In the genomic region with DNA sequence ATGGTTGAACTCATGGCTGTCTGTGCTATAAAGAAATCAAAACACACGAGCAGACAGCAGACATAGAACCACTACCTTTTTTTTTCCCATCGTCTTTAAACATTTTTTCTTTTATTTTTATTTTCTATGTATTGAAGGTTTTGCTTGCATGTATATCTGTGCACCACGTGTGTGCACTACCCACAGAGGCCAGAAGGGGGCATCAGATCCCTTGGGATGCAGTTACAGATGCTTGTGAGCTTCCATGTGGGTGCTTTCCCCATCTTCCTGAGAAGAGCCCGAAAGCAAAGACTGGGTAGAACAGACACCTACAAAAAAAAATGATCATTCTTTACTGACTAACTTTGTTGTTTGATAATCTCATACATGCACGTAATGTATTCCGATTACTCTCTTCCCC, we compare ENCODE assay signal across 20 mouse cellular contexts. TPM values are rescaled to one million over a fixed set of nuclear protein-coding genes. Genes with fewer than 3 reads are reported as not detected.
DNase-seq lines count a peak whose midpoint lies in the region; ATAC-seq and TF ChIP-seq lines count a peak whose summit lies in the region.
"Had no signal": no experiment of that assay in that cellular context is flagged by ENCODE, and none has a peak within 500 bp of the region (broad histone marks: within the 10 kb centered on the region; RNA-seq: fewer than 3 reads in every experiment).

No protein-coding gene starts in this region.

- intact Hi-C loops in left cerebral cortex, adult 2 months (cut with DNase I) = no loop called here

- H3K4me2 ChIP-seq in forebrain, postnatal 0 days (ENCODE audit: low read depth) = no peak overlapping the region
- H3K4me2 ChIP-seq in forebrain, embryonic 11.5 days (ENCODE audit: low read depth, low read length, severe bottlenecking) = no peak overlapping the region
- H3K4me2 ChIP-seq: embryonic facial prominence, embryonic 15.5 days; forebrain, embryonic 15.5 days; liver, embryonic 13.5 days; stomach, embryonic 15.5 days had no signal

- H3K27me3 ChIP-seq in forebrain, postnatal 0 days (ENCODE audit: insufficient read depth, low read length) = no peaks in the 10 kb centered on the region
- no peaks in the 10 kb centered on the region for H3K27me3 ChIP-seq in forebrain, embryonic 11.5 days (ENCODE audit: control insufficient read depth, insufficient read depth, low read length)
- H3K27me3 ChIP-seq: embryonic facial prominence, embryonic 15.5 days; forebrain, embryonic 15.5 days; liver, embryonic 13.5 days; stomach, embryonic 15.5 days had no signal

- whole genome bisulfite sequencing in forebrain, postnatal 0 days = 95% methylated on average over 6 of the region's 6 CpGs
- WGBS in forebrain, embryonic 11.5 days = 88% methylated on average over 6 of the region's 6 CpGs

- no peak overlapping the region for H3K9ac ChIP-seq in forebrain, postnatal 0 days
- no peak overlapping the region for H3K9ac ChIP-seq in forebrain, embryonic 11.5 days (ENCODE audit: low read length)
- H3K9ac ChIP-seq: embryonic facial prominence, embryonic 15.5 days; forebrain, embryonic 15.5 days; liver, embryonic 13.5 days; stomach, embryonic 15.5 days had no signal

- no peak for ATAC-seq in forebrain, postnatal 0 days
- no peak for ATAC-seq in forebrain, embryonic 11.5 days (replicated peaks; ENCODE audit: low FRiP score)
- ATAC-seq: forebrain, embryonic 15.5 days; hindbrain, embryonic 16.5 days had no signal

- H3K27ac ChIP-seq in forebrain, postnatal 0 days (ENCODE audit: low read depth, low read length) = no peak overlapping the region
- no peak overlapping the region for H3K27ac ChIP-seq in forebrain, embryonic 11.5 days (ENCODE audit: low read depth, low read length)
- no peak overlapping the region for H3K27ac ChIP-seq in left cerebral cortex, adult 2 months
- H3K27ac ChIP-seq: embryonic facial prominence, embryonic 15.5 days; forebrain, embryonic 15.5 days; liver, embryonic 13.5 days; stomach, embryonic 15.5 days had no signal

- H3K4me3 ChIP-seq in forebrain, postnatal 0 days (ENCODE audit: low read depth, low read length) = no peak overlapping the region
- H3K4me3 ChIP-seq in forebrain, embryonic 11.5 days (ENCODE audit: low read depth, low read length) = no peak overlapping the region
- no peak overlapping the region for H3K4me3 ChIP-seq in left cerebral cortex, adult 2 months
- H3K4me3 ChIP-seq: embryonic facial prominence, embryonic 15.5 days; forebrain, embryonic 15.5 days; liver, embryonic 13.5 days; stomach, embryonic 15.5 days had no signal

- no peak for DNase-seq in forebrain, postnatal 0 days
- DNase-seq in forebrain, embryonic 11.5 days (ENCODE audit: low spot score) = no peak
- no peak for DNase-seq in left cerebral cortex, adult 2 months (ENCODE audit: extremely low spot score in 1 of 2, low spot score in 2 of 2)
- DNase-seq in left cerebral cortex, adult 11 months (ENCODE audit: low spot score) = no peak
- DNase-seq in 3T3-L1 (ENCODE audit: low read depth, low spot score) = peak; percentile 20
- peak; percentile 77 for DNase-seq in ZHBTc4 (ENCODE audit: low read depth, low spot score)
- no peak for DNase-seq in right cerebral cortex, postnatal 10 days (ENCODE audit: low spot score in 2 of 2)
- no peak for DNase-seq in cerebellum, adult 8-10 months
- DNase-seq: adrenal gland, adult 2 months; gastrocnemius, postnatal 25 days; liver, embryonic 13.5 days; right cerebral cortex, postnatal 4 days had no signal

- no peaks in the 10 kb centered on the region for H3K9me3 ChIP-seq in forebrain, postnatal 0 days (ENCODE audit: low read length)
- no peaks in the 10 kb centered on the region; the same call in 1 of the 2 replicates for H3K9me3 ChIP-seq in forebrain, embryonic 11.5 days (ENCODE audit: control insufficient read depth, low read length)
- H3K9me3 ChIP-seq: embryonic facial prominence, embryonic 15.5 days; forebrain, embryonic 15.5 days; liver, embryonic 13.5 days; stomach, embryonic 15.5 days had no signal

- TF ChIP-seq CTCF in forebrain, postnatal 0 days (IDR thresholded peaks at IDR 0.05; ENCODE audit: low read depth) = 0 out of 2 replicates have a peak, but pooled peaks have one; percentile 7
- peak; percentile 23 for TF ChIP-seq CTCF in left cerebral cortex, adult 2 months (IDR thresholded peaks at IDR 0.05)

- H3K36me3 ChIP-seq in forebrain, postnatal 0 days (ENCODE audit: insufficient read depth) = no peaks in the 10 kb centered on the region
- no peaks in the 10 kb centered on the region; the same call in 1 of the 2 replicates for H3K36me3 ChIP-seq in forebrain, embryonic 11.5 days (ENCODE audit: control insufficient read depth, insufficient read depth, low read length)
- H3K36me3 ChIP-seq: embryonic facial prominence, embryonic 15.5 days; forebrain, embryonic 15.5 days; liver, embryonic 13.5 days; stomach, embryonic 15.5 days had no signal

- no peaks in the 10 kb centered on the region for H3K4me1 ChIP-seq in forebrain, postnatal 0 days (ENCODE audit: insufficient read depth)
- no peaks in the 10 kb centered on the region for H3K4me1 ChIP-seq in forebrain, embryonic 11.5 days (replicated peaks; ENCODE audit: control insufficient read depth, insufficient read depth, low read length)
- H3K4me1 ChIP-seq: forebrain, embryonic 15.5 days had no signal

RNA-seq across cellular contexts. Expression of a gene that starts 5.7 kb away (rescaled TPM):
- 2.7 and 4.3 TPM in 2 replicates for total RNA-seq in forebrain, postnatal 0 days (2014; rRNA removed)
- 3.0 and 4.7 TPM in 2 replicates for polyA plus RNA-seq in forebrain, postnatal 0 days (2015; fragmentation: Nextera tagmentation; extraction: Ambion mirVana)
- not detected in 2 replicates for polyA plus RNA-seq in forebrain, embryonic 11.5 days (2014; fragmentation: Nextera tagmentation; extraction: Ambion mirVana)
- total RNA-seq in left cerebral cortex, adult 2 months (2021) = 1 to 10 TPM in 1 of 2 experiments, not detected in 1; 1.0 TPM
- total RNA-seq: adrenal gland, adult 2 months; gastrocnemius, postnatal 25 days; megakaryocyte, adult 5-6 weeks; monocyte, adult 5-6 weeks; neutrophil, adult 5-6 weeks had no signal
- polyA plus RNA-seq: adrenal gland, adult 2 months; forebrain, embryonic 15.5 days; heart, embryonic 16.5 days; liver, embryonic 13.5 days; stomach, embryonic 15.5 days had no signal

RNA-seq across cellular contexts. Expression of a gene that starts 36.6 kb away (rescaled TPM):
- total RNA-seq in forebrain, postnatal 0 days (2014; rRNA removed) = 5.1 and 13.5 TPM in 2 replicates
- polyA plus RNA-seq in forebrain, postnatal 0 days (2015; fragmentation: Nextera tagmentation; extraction: Ambion mirVana) = 2.7 and 3.5 TPM in 2 replicates
- 4.6 and 5.3 TPM in 2 replicates for polyA plus RNA-seq in forebrain, embryonic 11.5 days (2014; fragmentation: Nextera tagmentation; extraction: Ambion mirVana)
- total RNA-seq in left cerebral cortex, adult 2 months (2021) = 1 to 10 TPM; 7.4 to 7.5 TPM

Comparison
In these comparisons a context has a peak if more than half of its experiments do, and no peak if none do; other contexts are left out.
1. DNase-seq: peak in 3T3-L1 (single experiment) and ZHBTc4 (single experiment); none in forebrain, postnatal 0 days (single experiment), forebrain, embryonic 11.5 days (single experiment), left cerebral cortex, adult 2 months (0 of 2), left cerebral cortex, adult 11 months (single experiment), right cerebral cortex, postnatal 10 days (0 of 2) and cerebellum, adult 8-10 months (single experiment).